Mouse (Mus musculus) E14TG2a.4 (cell line): Measurements from ENCODE around the gene Marveld3.

Experiments used
- H3K27me3 ChIP-seq: 2 replicates; pipeline ENCODE4 v1.6.1; 2014; ENCODE audit warnings: low read length, control low read depth; ENCODE audit not compliant: insufficient read depth
- H3K36me3 ChIP-seq: 2 replicates; pipeline ENCODE4 v1.6.1; 2014; ENCODE audit warnings: low read length, control low read depth; ENCODE audit not compliant: insufficient read depth
- H3K4me1 ChIP-seq: replicated peaks from 2 replicates; pipeline ENCODE4 v1.6.1; 2014; ENCODE audit warnings: low read depth, low read length, control low read depth
- H3K4me3 ChIP-seq: replicated peaks from 2 replicates; pipeline ENCODE4 v1.5.1; 2014; ENCODE audit warnings: mild to moderate bottlenecking, low read length
- H3K9me3 ChIP-seq: 2 replicates; pipeline ENCODE4 v1.6.1; 2014; ENCODE audit warnings: low read length, control low read depth
- CTCF ChIP-seq: conservative IDR thresholded peaks from 2 replicates; pipeline ENCODE4 v1.5.1; 2014; ENCODE audit warnings: low read length
- NANOG ChIP-seq: IDR thresholded peaks from 2 replicates; pipeline ENCODE4 v1.6.1; 2014; ENCODE audit warnings: borderline replicate concordance, low read length, mixed read lengths
- POU5F1 ChIP-seq: IDR thresholded peaks from 2 replicates; pipeline ENCODE4 v1.6.1; 2014; ENCODE audit warnings: low read length, borderline replicate concordance

Marveld3 gene

DNA sequence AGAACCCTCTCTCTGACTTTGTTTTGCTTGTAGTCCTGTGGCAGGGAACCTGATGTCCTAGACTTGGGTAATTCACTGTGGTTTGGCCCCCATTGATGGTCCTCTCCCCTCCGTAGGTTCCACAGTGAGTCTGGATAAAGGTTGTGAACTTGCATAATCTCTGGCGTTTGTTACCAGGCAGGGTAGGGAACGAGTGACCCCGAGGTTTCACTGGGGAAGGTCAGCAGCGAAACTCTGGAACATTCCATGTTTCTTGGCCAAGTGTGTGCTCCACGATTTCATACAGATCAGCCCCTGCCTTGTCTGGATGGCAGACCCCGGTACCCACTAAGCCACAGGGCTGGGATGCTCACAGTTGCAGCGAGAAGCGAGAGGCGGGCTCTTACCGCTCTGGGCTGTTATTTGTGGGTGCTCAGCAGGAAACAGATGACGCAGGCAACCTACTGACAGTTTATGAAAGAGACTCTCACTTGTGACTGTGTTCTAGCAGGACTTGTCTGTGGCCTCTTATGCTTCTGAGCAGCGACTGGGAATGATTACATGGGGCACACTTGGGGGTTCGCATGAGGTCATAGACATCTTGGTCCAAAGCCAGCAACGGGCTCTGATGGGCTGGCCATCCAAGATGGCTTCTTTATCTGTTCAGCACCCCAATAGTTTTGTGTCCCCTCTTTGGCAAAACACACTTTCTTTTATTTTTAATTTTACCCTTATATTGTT, 20.5 kb upstream of the Marveld3 start:
- Histone ChIP-seq H3K36me3 (no peaks in the 10 kb centered on the region), H3K9me3 (0 out of 2 replicates have a peak, but pooled peaks cover 5% of the 10 kb centered on the region), H3K4me1 (peaks cover 10% of the 10 kb centered on the region), H3K4me3 (no peak overlapping the region), H3K27me3 (peaks cover 7% of the 10 kb centered on the region; the same call in 1 of the 2 replicates)
- TF ChIP-seq NANOG, result no peak
- no peak for TF ChIP-seq CTCF
- TF ChIP-seq POU5F1, result no peak

DNA sequence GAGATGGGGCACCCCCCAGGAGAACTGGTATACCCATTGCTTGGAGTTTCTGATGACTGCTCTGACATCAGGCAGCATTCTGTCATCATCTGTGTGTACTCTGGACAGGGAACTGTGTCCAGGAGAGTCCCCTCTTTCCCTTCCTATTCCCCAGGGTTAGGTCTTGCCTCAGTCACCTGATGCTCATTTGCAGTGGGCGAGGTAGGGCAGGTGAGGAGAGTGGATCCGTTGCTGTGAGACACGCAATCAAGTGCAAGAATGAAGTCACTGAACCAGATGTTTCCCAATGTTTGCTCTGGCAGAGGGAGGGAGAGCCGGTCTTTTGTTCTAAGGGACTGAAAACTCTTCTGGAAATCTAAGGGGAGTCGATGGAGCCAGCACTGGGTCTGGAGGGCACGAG, 17.3 kb upstream of the Marveld3 start:
- Histone ChIP-seq H3K9me3 (peaks cover 5% of the 10 kb centered on the region), H3K27me3 (0 out of 2 replicates have a peak, but pooled peaks cover 6% of the 10 kb centered on the region), H3K4me3 (no peak overlapping the region), H3K4me1 (peaks cover 7% of the 10 kb centered on the region), H3K36me3 (no peaks in the 10 kb centered on the region)
- TF ChIP-seq POU5F1 (no peak), NANOG (no peak), CTCF (no peak)

DNA sequence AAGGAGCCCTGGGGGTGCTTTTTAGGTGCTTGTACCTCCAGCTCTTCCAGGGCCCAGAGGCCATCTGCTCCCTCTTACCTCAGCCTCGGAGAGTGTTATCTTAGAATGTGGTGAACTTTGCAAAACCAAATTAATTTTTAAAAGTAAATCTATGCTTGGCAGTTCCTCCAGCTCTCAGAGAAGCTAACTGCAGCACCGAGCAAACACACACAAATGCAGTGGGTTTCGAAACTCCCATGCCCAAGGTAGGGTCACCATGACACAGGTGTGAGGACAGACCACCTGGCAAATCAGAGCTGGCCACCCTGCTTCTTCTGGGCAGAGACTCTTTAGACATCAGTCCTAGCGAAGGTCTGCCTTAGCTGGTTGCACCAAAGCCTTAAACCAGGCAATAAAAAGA, 10.9 kb upstream of the Marveld3 start:
- H3K4me3 ChIP-seq, result no peak overlapping the region
- no peaks in the 10 kb centered on the region for H3K36me3 ChIP-seq
- H3K4me1 ChIP-seq, result peaks cover 12% of the 10 kb centered on the region; the same call in 1 of the 2 replicates
- peaks cover 16% of the 10 kb centered on the region for H3K27me3 ChIP-seq
- TF ChIP-seq NANOG (no peak), POU5F1 (no peak), CTCF (no peak)
- peaks cover 5% of the 10 kb centered on the region for H3K9me3 ChIP-seq

DNA sequence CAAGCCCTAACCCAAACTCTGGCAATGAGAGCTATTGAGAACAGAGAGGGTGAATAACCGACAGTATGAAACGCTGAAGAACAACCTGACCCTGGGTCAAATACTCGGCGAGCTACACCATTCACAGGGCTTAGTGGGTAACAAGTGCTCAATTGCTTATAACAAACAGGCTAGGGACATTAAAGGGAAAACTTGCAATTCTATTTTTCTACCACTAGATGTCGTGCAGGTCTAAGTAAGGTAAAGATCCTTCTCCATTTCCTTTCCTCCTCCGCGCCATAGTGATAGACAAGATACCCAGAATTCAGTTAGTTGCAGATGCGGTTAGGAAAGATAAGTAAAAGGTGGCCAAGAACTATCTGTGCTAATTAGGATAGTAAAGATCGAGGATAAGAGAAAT, 8.3 kb upstream of the Marveld3 start:
- Histone ChIP-seq H3K9me3 (no peaks in the 10 kb centered on the region), H3K4me1 (peaks cover 12% of the 10 kb centered on the region; the same call in 1 of the 2 replicates), H3K36me3 (no peaks in the 10 kb centered on the region), H3K27me3 (peaks cover 22% of the 10 kb centered on the region), H3K4me3 (no peak overlapping the region)
- TF ChIP-seq CTCF (peak; percentile 91), NANOG (no peak)

DNA sequence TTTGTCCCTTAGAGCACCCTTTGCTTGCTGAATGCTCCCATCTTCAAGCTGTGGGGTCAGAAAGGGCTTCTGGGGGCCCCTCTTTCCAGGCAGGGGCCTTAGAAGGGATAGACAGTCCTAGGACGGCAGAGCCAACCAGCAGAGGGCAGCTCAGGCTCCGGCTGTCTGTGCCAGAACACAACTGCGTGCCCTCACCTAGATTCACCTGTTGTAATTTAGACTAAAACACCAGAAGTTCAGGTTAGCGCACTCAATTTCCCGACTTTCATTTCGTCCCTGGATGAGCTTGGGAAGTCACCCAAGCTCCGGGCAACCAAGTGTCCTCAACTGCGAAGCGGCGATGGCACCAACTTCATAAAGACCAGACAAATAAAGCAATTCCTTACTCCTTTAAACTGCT, 6.8 kb upstream of the Marveld3 start:
- Histone ChIP-seq H3K36me3 (no peaks in the 10 kb centered on the region), H3K4me1 (peaks cover 12% of the 10 kb centered on the region; the same call in 1 of the 2 replicates), H3K4me3 (no peak overlapping the region), H3K27me3 (peaks cover 27% of the 10 kb centered on the region), H3K9me3 (no peaks in the 10 kb centered on the region)
- TF ChIP-seq NANOG (no peak), CTCF (no peak), POU5F1 (no peak)

- peaks cover 67% of the 10 kb centered on the region for H3K27me3 ChIP-seq
- H3K4me1 ChIP-seq, result peaks cover 14% of the 10 kb centered on the region
- H3K4me3 ChIP-seq, result no peak overlapping the region
- no peaks in the 10 kb centered on the region for H3K36me3 ChIP-seq
- H3K9me3 ChIP-seq, result no peaks in the 10 kb centered on the region
- no peak for TF ChIP-seq CTCF
- TF ChIP-seq POU5F1, result no peak
- no peak for TF ChIP-seq NANOG
Observed at GRCm38 (mm10) chr8:109964106-109964505, 2.1 kb upstream of the Marveld3 start.

DNA sequence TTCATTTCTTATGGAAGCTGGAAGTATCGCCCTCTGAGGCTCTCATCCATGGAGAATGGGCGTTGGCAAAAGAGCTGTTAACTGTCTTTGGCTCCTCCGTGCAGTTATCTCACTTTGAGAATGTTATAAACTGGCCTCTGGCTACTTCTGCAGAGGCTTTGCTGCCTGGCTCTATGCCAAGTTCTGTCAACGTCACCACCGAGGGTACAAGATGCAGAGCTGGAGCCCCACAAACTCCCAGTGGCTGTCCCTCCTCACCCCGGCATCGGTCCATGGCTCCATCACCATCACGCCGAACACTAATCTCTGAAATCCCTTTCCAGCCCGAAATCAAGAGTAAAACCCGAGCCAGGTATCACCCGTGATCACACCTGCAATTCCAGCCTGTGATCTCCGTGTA, 1.4 kb upstream of the Marveld3 start:
- H3K27me3 ChIP-seq, result peaks cover 65% of the 10 kb centered on the region
- H3K4me3 ChIP-seq, result no peak overlapping the region
- H3K4me1 ChIP-seq, result peaks cover 13% of the 10 kb centered on the region
- TF ChIP-seq CTCF (no peak), NANOG (no peak), POU5F1 (no peak)
- H3K9me3 ChIP-seq, result no peaks in the 10 kb centered on the region
- H3K36me3 ChIP-seq, result no peaks in the 10 kb centered on the region

GRCm38 (mm10) chr8:109962896-109963295, 893 bp upstream of the Marveld3 start:
- H3K4me3 ChIP-seq, result no peak overlapping the region
- TF ChIP-seq POU5F1 (no peak), NANOG (no peak), CTCF (no peak)
- H3K27me3 ChIP-seq, result peaks cover 60% of the 10 kb centered on the region
- H3K9me3 ChIP-seq, result no peaks in the 10 kb centered on the region
- peaks cover 17% of the 10 kb centered on the region for H3K4me1 ChIP-seq
- no peaks in the 10 kb centered on the region for H3K36me3 ChIP-seq

- no peak overlapping the region for H3K4me3 ChIP-seq
- peaks cover 52% of the 10 kb centered on the region for H3K27me3 ChIP-seq
- H3K4me1 ChIP-seq, result peaks cover 41% of the 10 kb centered on the region
- no peak for TF ChIP-seq NANOG
- no peak for TF ChIP-seq POU5F1
- no peak for TF ChIP-seq CTCF
- no peaks in the 10 kb centered on the region for H3K36me3 ChIP-seq
- no peaks in the 10 kb centered on the region for H3K9me3 ChIP-seq
Observed at GRCm38 (mm10) chr8:109959112-109959511, 2.9 kb downstream of the Marveld3 start.
